Mouse (Mus musculus): Measurements from ENCODE around the gene Aspa. TPM values are rescaled to one million over a fixed set of nuclear protein-coding genes. Genes with fewer than 3 reads are reported as not detected.
"Not testable (repeated sequence)": the region's sequence is repeated elsewhere in the genome, so short reads cannot be mapped to it uniquely, and the experiment has no call there.

Aspa gene
- total and polyA plus RNA-seq, 2 experiments from 2014 or later, result 5.9 to 7.3 TPM

GRCm38 (mm10) chr11:73323906-73324830 lies 5.2 kb downstream of the Aspa start:
- no peak overlapping the region for H3K9ac ChIP-seq (replicated peaks; ENCODE audit: low read length)
- H3K4me3 ChIP-seq (ENCODE audit: low read length), result no peak overlapping the region
- no peak for DNase-seq (ENCODE audit: low spot score)
- H3K4me2 ChIP-seq (ENCODE audit: low read depth, low read length), result no peak overlapping the region
- H3K27ac ChIP-seq, result no peak overlapping the region
- 74% methylated on average over 9 of the region's 9 CpGs for WGBS
- no peaks in the 10 kb centered on the region for H3K27me3 ChIP-seq (ENCODE audit: insufficient read depth, low read length)
- ATAC-seq, result no peak
- H3K9me3 ChIP-seq (ENCODE audit: low read length), result no peaks in the 10 kb centered on the region
- no peaks in the 10 kb centered on the region for H3K36me3 ChIP-seq (ENCODE audit: insufficient read depth, low read length)
- no peak for TF ChIP-seq CTCF (IDR thresholded peaks at IDR 0.05; ENCODE audit: low read depth)
- no peaks in the 10 kb centered on the region for H3K4me1 ChIP-seq (ENCODE audit: insufficient read depth, low read length)

DNA sequence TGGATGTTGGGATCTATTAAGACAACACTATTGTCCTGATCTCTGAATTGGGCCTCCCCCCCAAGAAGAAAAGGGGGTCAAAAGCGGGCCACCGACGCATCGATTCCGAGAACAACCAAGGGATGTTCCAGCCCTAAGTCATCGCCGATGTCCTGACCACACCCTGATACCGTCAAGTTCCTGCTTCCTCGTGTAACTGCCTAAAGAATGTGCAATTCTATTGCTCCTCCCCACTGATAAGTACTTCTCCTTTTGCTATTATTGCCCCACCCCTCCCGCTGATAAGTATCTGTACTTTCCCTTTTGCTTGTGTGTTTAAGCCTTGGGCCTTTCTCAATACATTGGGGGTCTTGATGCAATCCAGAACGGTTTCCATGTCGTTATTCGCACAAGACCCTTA lies 8.3 kb downstream of the Aspa start:
- H3K4me1 ChIP-seq (ENCODE audit: insufficient read depth, low read length); H3K9me3 ChIP-seq (ENCODE audit: low read length); H3K27me3 ChIP-seq (ENCODE audit: insufficient read depth, low read length); H3K9ac ChIP-seq (replicated peaks; ENCODE audit: low read length); DNase-seq (ENCODE audit: low spot score); H3K27ac ChIP-seq; H3K4me2 ChIP-seq (ENCODE audit: low read depth, low read length); ATAC-seq; H3K4me3 ChIP-seq (ENCODE audit: low read length); H3K36me3 ChIP-seq (ENCODE audit: insufficient read depth, low read length): not testable (repeated sequence)
- WGBS, result 96% methylated on average over 13 of the region's 13 CpGs

GRCm38 (mm10) chr11:73318581-73318980 lies 10.8 kb downstream of the Aspa start:
- H3K27ac ChIP-seq; H3K4me1 ChIP-seq (ENCODE audit: insufficient read depth, low read length); H3K4me3 ChIP-seq (ENCODE audit: low read length); DNase-seq (ENCODE audit: low spot score); H3K4me2 ChIP-seq (ENCODE audit: low read depth, low read length); H3K9ac ChIP-seq (replicated peaks; ENCODE audit: low read length); ATAC-seq; H3K9me3 ChIP-seq (ENCODE audit: low read length); H3K27me3 ChIP-seq (ENCODE audit: insufficient read depth, low read length); H3K36me3 ChIP-seq (ENCODE audit: insufficient read depth, low read length): not testable (repeated sequence)
- 82% methylated on average over 2 of the region's 2 CpGs for WGBS

DNA sequence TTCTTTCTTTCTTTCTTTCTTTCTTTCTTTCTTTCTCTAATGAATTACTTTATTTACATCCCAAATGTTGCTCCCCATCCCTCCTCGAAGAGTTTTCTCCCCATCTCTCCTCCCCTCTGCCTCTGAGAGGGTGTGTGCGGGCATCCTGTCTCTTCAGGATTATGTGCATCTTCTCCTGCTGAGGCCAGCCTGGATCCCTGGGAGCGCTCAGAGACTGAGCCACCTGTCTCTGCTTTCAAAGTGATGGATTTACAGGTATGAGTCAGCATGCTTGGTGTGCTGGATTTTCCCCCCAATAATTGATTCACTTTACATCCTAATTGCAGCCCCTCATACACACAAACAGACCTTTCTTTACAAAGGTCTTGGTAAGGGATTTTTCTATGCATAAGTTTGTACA lies 13.4 kb downstream of the Aspa start:
- no peaks in the 10 kb centered on the region for H3K27me3 ChIP-seq (ENCODE audit: insufficient read depth, low read length)
- 42% methylated on average over 3 of the region's 3 CpGs for WGBS
- no peak for ATAC-seq
- no peaks in the 10 kb centered on the region for H3K4me1 ChIP-seq (ENCODE audit: insufficient read depth, low read length)
- no peaks in the 10 kb centered on the region for H3K36me3 ChIP-seq (ENCODE audit: insufficient read depth, low read length)
- H3K4me2 ChIP-seq (ENCODE audit: low read depth, low read length), result no peak overlapping the region
- no peaks in the 10 kb centered on the region for H3K9me3 ChIP-seq (ENCODE audit: low read length)
- H3K9ac ChIP-seq (replicated peaks; ENCODE audit: low read length), result no peak overlapping the region
- no peak for TF ChIP-seq CTCF (IDR thresholded peaks at IDR 0.05; ENCODE audit: low read depth)
- no peak for DNase-seq (ENCODE audit: low spot score)
- no peak overlapping the region for H3K27ac ChIP-seq
- H3K4me3 ChIP-seq (ENCODE audit: low read length), result no peak overlapping the region

GRCm38 (mm10) chr11:73303123-73303522 lies 26.3 kb downstream of the Aspa start:
- H3K36me3 ChIP-seq (ENCODE audit: insufficient read depth, low read length), result no peaks in the 10 kb centered on the region
- H3K9me3 ChIP-seq (ENCODE audit: low read length), result no peaks in the 10 kb centered on the region
- no peaks in the 10 kb centered on the region for H3K4me1 ChIP-seq (ENCODE audit: insufficient read depth, low read length)
- H3K9ac ChIP-seq (replicated peaks; ENCODE audit: low read length), result no peak overlapping the region
- 25% methylated on average over 2 of the region's 2 CpGs for WGBS
- ATAC-seq (no peak), DNase-seq (ENCODE audit: low spot score) (no peak)
- no peak overlapping the region for H3K4me3 ChIP-seq (ENCODE audit: low read length)
- H3K27ac ChIP-seq, result no peak overlapping the region
- no peak for TF ChIP-seq CTCF (IDR thresholded peaks at IDR 0.05; ENCODE audit: low read depth)
- H3K4me2 ChIP-seq (ENCODE audit: low read depth, low read length), result no peak overlapping the region
- H3K27me3 ChIP-seq (ENCODE audit: insufficient read depth, low read length), result no peaks in the 10 kb centered on the region

- no peak overlapping the region for H3K4me2 ChIP-seq (ENCODE audit: low read depth, low read length)
- H3K9me3 ChIP-seq (ENCODE audit: low read length), result no peaks in the 10 kb centered on the region
- no peaks in the 10 kb centered on the region for H3K36me3 ChIP-seq (ENCODE audit: insufficient read depth, low read length)
- H3K4me3 ChIP-seq (ENCODE audit: low read length), result no peak overlapping the region
- H3K27me3 ChIP-seq (ENCODE audit: insufficient read depth, low read length), result no peaks in the 10 kb centered on the region
- H3K4me1 ChIP-seq (ENCODE audit: insufficient read depth, low read length), result no peaks in the 10 kb centered on the region
- DNase-seq (ENCODE audit: low spot score), result no peak
- TF ChIP-seq CTCF (IDR thresholded peaks at IDR 0.05; ENCODE audit: low read depth), result no peak
- ATAC-seq, result no peak
- H3K9ac ChIP-seq (replicated peaks; ENCODE audit: low read length), result no peak overlapping the region
- no peak overlapping the region for H3K27ac ChIP-seq
- WGBS, result 89% methylated on average over 1 of the region's 1 CpGs
Measured at GRCm38 (mm10) chr11:73289621-73290020, 39.8 kb downstream of the Aspa start.

GRCm38 (mm10) chr11:73284351-73284750 lies 45.0 kb downstream of the Aspa start:
- ATAC-seq (no peak), DNase-seq (ENCODE audit: low spot score) (no peak)
- no peaks in the 10 kb centered on the region for H3K9me3 ChIP-seq (ENCODE audit: low read length)
- no peaks in the 10 kb centered on the region for H3K36me3 ChIP-seq (ENCODE audit: insufficient read depth, low read length)
- no peaks in the 10 kb centered on the region for H3K27me3 ChIP-seq (ENCODE audit: insufficient read depth, low read length)
- H3K4me2 ChIP-seq (ENCODE audit: low read depth, low read length), result no peak overlapping the region
- H3K4me1 ChIP-seq (ENCODE audit: insufficient read depth, low read length), result no peaks in the 10 kb centered on the region
- no peak for TF ChIP-seq CTCF (IDR thresholded peaks at IDR 0.05; ENCODE audit: low read depth)
- H3K4me3 ChIP-seq (ENCODE audit: low read length), result no peak overlapping the region
- H3K27ac ChIP-seq, result no peak overlapping the region
- no peak overlapping the region for H3K9ac ChIP-seq (replicated peaks; ENCODE audit: low read length)

Measured in hindbrain, postnatal 0 days (tissue).